Mouse (Mus musculus) CH12.LX (cell line): ENCODE measurements around the gene Tgfbr3.

Source experiments
- CTCF ChIP-seq, 2 experiments: IDR thresholded peaks in 1 of 2; conservative IDR thresholded peaks in 1 of 2; 2 replicates each; pipeline ENCODE4 v1.5.1; 2011 to 2012; ENCODE audit warnings: low read depth in 2 of 2, low read length in 2 of 2, improper control_type of control experiment in 1 of 2, inconsistent platforms in 1 of 2, mild to moderate bottlenecking in 1 of 2, moderate library complexity in 1 of 2
- EP300 ChIP-seq: IDR thresholded peaks from 2 replicates; pipeline ENCODE4 v1.6.1; 2011; ENCODE audit warnings: low read length, improper control_type of control experiment
- ETS1 ChIP-seq: conservative IDR thresholded peaks from 2 replicates; pipeline ENCODE4 v1.6.1; 2012; ENCODE audit warnings: low read depth, mild to moderate bottlenecking, inconsistent platforms, low read length, improper control_type of control experiment, moderate library complexity
- JUND ChIP-seq: conservative IDR thresholded peaks from 2 replicates; pipeline ENCODE4 v1.6.1; 2011; ENCODE audit warnings: low read depth, low read length, improper control_type of control experiment
- MAFK ChIP-seq: IDR thresholded peaks from 2 replicates; pipeline ENCODE4 v1.6.1; 2011; ENCODE audit warnings: low read length, improper control_type of control experiment; ENCODE audit not compliant: insufficient replicate concordance
- POLR2A ChIP-seq: IDR thresholded peaks from 2 replicates; pipeline ENCODE4 v1.6.1; 2011; ENCODE audit warnings: low read depth, mild to moderate bottlenecking, improper control_type of control experiment, low read length
- USF1 ChIP-seq: IDR thresholded peaks from 2 replicates; pipeline ENCODE4 v1.6.1; 2014; ENCODE audit warnings: low read depth, mild to moderate bottlenecking, inconsistent platforms, low read length, improper control_type of control experiment
- ZNF384 ChIP-seq: IDR thresholded peaks from 2 replicates; pipeline ENCODE4 v1.6.1; 2012; ENCODE audit warnings: low read depth, low read length, improper control_type of control experiment, inconsistent platforms

GRCm38 (mm10) chr5:107243445-107243844 lies 46.0 kb downstream of the Tgfbr3 start:
- TF ChIP-seq ZNF384, result no peak
- TF ChIP-seq CTCF (conservative IDR thresholded peaks at IDR 0.05 in 1 of 2, IDR thresholded peaks at IDR 0.05 in 1 of 2; ENCODE audit: low read depth in 2 of 2, low read length in 2 of 2), result no peak
- no peak for TF ChIP-seq USF1
- TF ChIP-seq EP300, result no peak
- no peak for TF ChIP-seq JUND
- no peak for TF ChIP-seq POLR2A
- no peak for TF ChIP-seq MAFK
- TF ChIP-seq ETS1, result no peak
